Mouse (Mus musculus): Measurements from ENCODE around the gene Cit. TPM values are rescaled to one million over a fixed set of nuclear protein-coding genes. Genes with fewer than 3 reads are reported as not detected.

Cit gene
- total and polyA plus RNA-seq, 2 experiments: 0.43 to 0.74 TPM

- no peak for DNase-seq (ENCODE audit: extremely low read depth, low read depth, low spot score)
- WGBS: 95% methylated on average over 23 of the region's 23 CpGs
- no peak for TF ChIP-seq POLR2A (IDR thresholded peaks at IDR 0.05; ENCODE audit: extremely low read depth, insufficient read depth, low read length)
- no peak for TF ChIP-seq CTCF (IDR thresholded peaks at IDR 0.05; ENCODE audit: low read depth, low read length)
- Histone ChIP-seq H3K79me2 (ENCODE audit: control insufficient read depth, insufficient read depth, low read length) (no peaks in the 10 kb centered on the region), H3K27ac (replicated peaks; ENCODE audit: insufficient read depth, low read depth, low read length) (no peak overlapping the region), H3K36me3 (ENCODE audit: control insufficient read depth, insufficient read depth, low read length) (no peaks in the 10 kb centered on the region), H3K4me3 (ENCODE audit: insufficient read depth, low read depth, low read length) (no peak overlapping the region), H3K4me1 (ENCODE audit: control insufficient read depth, insufficient read depth, low read length) (no peaks in the 10 kb centered on the region), H3K9ac (ENCODE audit: low read depth, low read length) (no peak overlapping the region), H3K27me3 (ENCODE audit: control insufficient read depth, insufficient read depth, low read length) (no peaks in the 10 kb centered on the region)
Measured at GRCm38 (mm10) chr5:115918597-115919351, 73.7 kb downstream of the Cit start.

DNA sequence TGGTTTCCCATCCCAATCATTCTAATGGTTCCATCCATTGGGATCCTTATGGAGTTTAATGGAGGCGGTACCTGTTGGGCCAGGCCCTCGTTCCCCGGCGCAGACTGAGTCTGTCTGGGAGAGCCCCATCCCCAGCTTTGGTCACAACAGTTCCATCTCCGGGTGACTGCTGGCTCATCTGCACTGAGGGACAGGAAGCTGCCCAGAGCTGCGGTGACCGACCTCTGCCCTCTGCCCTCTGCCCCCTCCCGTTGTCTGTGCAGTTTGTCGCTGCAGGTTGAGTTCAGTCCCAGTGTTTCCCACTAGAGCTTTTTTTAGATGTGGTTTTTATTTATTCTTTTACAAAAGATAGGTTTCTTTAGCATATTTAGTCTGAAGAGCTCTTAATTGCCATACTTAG, 76.9 kb downstream of the Cit start:
- Histone ChIP-seq H3K4me1 (ENCODE audit: control insufficient read depth, insufficient read depth, low read length) (no peaks in the 10 kb centered on the region), H3K36me3 (ENCODE audit: control insufficient read depth, insufficient read depth, low read length) (no peaks in the 10 kb centered on the region), H3K27me3 (ENCODE audit: control insufficient read depth, insufficient read depth, low read length) (no peaks in the 10 kb centered on the region), H3K79me2 (ENCODE audit: control insufficient read depth, insufficient read depth, low read length) (no peaks in the 10 kb centered on the region), H3K9ac (ENCODE audit: low read depth, low read length) (no peak overlapping the region; the same call in 1 of the 2 replicates), H3K27ac (replicated peaks; ENCODE audit: insufficient read depth, low read depth, low read length) (peak overlapping the region; percentile 48), H3K4me3 (ENCODE audit: insufficient read depth, low read depth, low read length) (peak overlapping the region; percentile 50; the same call in 1 of the 2 replicates)
- TF ChIP-seq CTCF (IDR thresholded peaks at IDR 0.05; ENCODE audit: low read depth, low read length) (no peak), POLR2A (IDR thresholded peaks at IDR 0.05; ENCODE audit: extremely low read depth, insufficient read depth, low read length) (no peak)
- DNase-seq (ENCODE audit: extremely low read depth, low read depth, low spot score): peak; percentile 41
- 12% methylated on average over 9 of the region's 9 CpGs for WGBS

DNA sequence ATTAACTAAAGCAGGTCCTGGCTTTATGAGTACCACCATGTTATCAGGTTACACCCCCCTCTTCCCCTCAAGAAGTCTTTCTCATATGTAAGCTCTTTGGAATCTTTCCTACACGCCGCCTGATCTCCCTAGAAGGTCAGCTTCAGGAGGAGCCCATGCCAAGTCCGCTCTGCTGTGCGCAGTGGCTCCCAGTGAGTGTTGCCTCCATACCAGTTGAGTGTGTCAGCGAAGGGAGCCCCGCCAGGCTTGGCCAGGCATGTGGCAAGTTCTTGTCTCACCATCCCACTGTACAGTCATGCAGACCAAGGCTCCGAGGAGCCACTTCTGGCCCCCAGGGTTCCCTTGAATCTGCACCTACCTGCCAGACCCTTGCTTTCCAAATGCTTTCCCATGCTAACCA, 79.9 kb downstream of the Cit start:
- no peak overlapping the region for H3K4me3 ChIP-seq (ENCODE audit: insufficient read depth, low read depth, low read length)
- H3K27ac ChIP-seq (replicated peaks; ENCODE audit: insufficient read depth, low read depth, low read length): no peak overlapping the region
- H3K27me3 ChIP-seq (ENCODE audit: control insufficient read depth, insufficient read depth, low read length): no peaks in the 10 kb centered on the region
- TF ChIP-seq POLR2A (IDR thresholded peaks at IDR 0.05; ENCODE audit: extremely low read depth, insufficient read depth, low read length): no peak
- no peak for TF ChIP-seq CTCF (IDR thresholded peaks at IDR 0.05; ENCODE audit: low read depth, low read length)
- WGBS: 86% methylated on average over 7 of the region's 7 CpGs
- H3K4me1 ChIP-seq (ENCODE audit: control insufficient read depth, insufficient read depth, low read length): no peaks in the 10 kb centered on the region
- H3K9ac ChIP-seq (ENCODE audit: low read depth, low read length): no peak overlapping the region
- no peaks in the 10 kb centered on the region for H3K36me3 ChIP-seq (ENCODE audit: control insufficient read depth, insufficient read depth, low read length)
- no peaks in the 10 kb centered on the region for H3K79me2 ChIP-seq (ENCODE audit: control insufficient read depth, insufficient read depth, low read length)
- no peak for DNase-seq (ENCODE audit: extremely low read depth, low read depth, low spot score)

GRCm38 (mm10) chr5:115928786-115929507, 83.9 kb downstream of the Cit start:
- Histone ChIP-seq H3K27ac (replicated peaks; ENCODE audit: insufficient read depth, low read depth, low read length) (no peak overlapping the region), H3K4me1 (ENCODE audit: control insufficient read depth, insufficient read depth, low read length) (no peaks in the 10 kb centered on the region), H3K9ac (ENCODE audit: low read depth, low read length) (no peak overlapping the region), H3K36me3 (ENCODE audit: control insufficient read depth, insufficient read depth, low read length) (no peaks in the 10 kb centered on the region), H3K4me3 (ENCODE audit: insufficient read depth, low read depth, low read length) (no peak overlapping the region), H3K27me3 (ENCODE audit: control insufficient read depth, insufficient read depth, low read length) (no peaks in the 10 kb centered on the region), H3K79me2 (ENCODE audit: control insufficient read depth, insufficient read depth, low read length) (no peaks in the 10 kb centered on the region)
- TF ChIP-seq POLR2A (IDR thresholded peaks at IDR 0.05; ENCODE audit: extremely low read depth, insufficient read depth, low read length) (no peak), CTCF (IDR thresholded peaks at IDR 0.05; ENCODE audit: low read depth, low read length) (peak; percentile 34; the same call in 1 of the 2 replicates)
- no peak for DNase-seq (ENCODE audit: extremely low read depth, low read depth, low spot score)
- 87% methylated on average over 16 of the region's 16 CpGs for WGBS

DNA sequence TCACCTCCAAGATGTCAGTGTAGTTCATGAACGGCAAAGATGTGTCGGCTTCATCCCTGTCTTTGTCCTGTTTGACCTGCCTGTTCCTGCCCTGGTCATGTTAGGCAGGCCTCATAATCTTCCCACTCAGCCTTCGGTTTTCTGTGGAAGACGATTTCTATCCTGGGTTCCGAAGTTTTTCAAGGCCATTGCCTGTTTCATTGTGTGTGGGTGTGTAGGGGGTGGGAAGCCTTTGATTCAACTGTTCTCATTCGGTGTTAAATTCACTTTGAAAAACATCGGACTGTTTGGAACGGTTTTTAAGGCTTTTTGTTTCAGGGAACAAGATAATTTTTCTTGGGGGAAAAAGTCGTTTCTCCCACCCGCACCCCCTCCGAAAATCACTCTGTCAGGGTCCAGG, 87.2 kb downstream of the Cit start:
- no peak overlapping the region for H3K27ac ChIP-seq (replicated peaks; ENCODE audit: insufficient read depth, low read depth, low read length)
- H3K27me3 ChIP-seq (ENCODE audit: control insufficient read depth, insufficient read depth, low read length): no peaks in the 10 kb centered on the region

More for the DNA sequence above, 87.2 kb downstream of the Cit start:
- no peak for DNase-seq (ENCODE audit: extremely low read depth, low read depth, low spot score)
- TF ChIP-seq POLR2A (IDR thresholded peaks at IDR 0.05; ENCODE audit: extremely low read depth, insufficient read depth, low read length) (no peak), CTCF (IDR thresholded peaks at IDR 0.05; ENCODE audit: low read depth, low read length) (no peak)
- Histone ChIP-seq H3K79me2 (ENCODE audit: control insufficient read depth, insufficient read depth, low read length) (no peaks in the 10 kb centered on the region), H3K4me1 (ENCODE audit: control insufficient read depth, insufficient read depth, low read length) (no peaks in the 10 kb centered on the region), H3K4me3 (ENCODE audit: insufficient read depth, low read depth, low read length) (no peak overlapping the region), H3K36me3 (ENCODE audit: control insufficient read depth, insufficient read depth, low read length) (no peaks in the 10 kb centered on the region), H3K9ac (ENCODE audit: low read depth, low read length) (no peak overlapping the region)
- WGBS: 96% methylated on average over 11 of the region's 11 CpGs
